Mouse (Mus musculus): Measurements from ENCODE around the gene Ptpn21.

The Ptpn21 gene

GRCm38 (mm10) chr12:98628260-98628970 lies 108.8 kb downstream of the Ptpn21 start:
- no peak for DNase-seq

DNA sequence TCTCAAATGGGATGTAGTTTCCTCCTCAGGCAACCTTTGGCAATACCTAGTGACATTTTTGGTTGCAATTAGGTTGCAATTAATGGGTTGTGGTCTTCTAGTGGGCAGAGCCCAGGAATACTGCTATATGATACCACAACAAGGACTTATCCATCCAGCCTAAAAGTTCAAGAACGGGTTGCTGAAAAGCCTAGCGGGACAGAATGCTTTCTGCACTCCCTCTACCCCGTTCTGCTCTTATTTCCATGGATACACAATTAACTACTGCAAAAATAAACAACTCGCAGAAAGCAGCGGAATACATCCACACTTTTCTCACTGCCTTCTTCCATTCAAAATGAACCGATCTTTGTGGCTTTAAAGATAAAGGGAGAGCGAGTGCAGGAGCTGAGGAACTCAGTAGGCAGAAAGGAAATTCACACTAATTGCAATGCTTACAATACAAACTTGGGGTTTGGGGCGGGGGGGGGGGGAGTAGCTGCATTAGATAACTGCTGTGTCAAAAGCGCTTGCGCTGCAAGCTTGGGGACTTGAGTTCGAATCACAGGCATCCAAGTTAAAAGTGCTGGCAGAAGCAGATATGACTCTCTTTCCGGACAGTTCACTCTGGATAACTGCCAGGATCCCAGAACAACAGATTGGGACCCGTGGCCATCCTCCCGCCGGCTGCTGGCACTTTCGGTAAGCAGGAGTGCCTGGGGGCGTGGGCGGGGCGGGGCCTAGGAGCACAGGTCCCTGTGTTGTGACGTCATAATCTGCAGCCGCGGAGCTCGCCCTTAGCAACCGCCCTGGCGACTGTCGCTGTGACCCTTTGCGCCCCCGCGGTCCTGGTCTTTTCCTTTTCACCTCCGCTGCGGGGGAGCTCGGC lies 109.6 kb downstream of the Ptpn21 start, which contains the start of gene Spata7:
TSS of gene Spata7 (plus strand) at position 766 of the 868 bp plus-strand sequence.
- DNase-seq: peak; percentile 81

All from right cerebral cortex, postnatal 4 days (tissue).